Mouse (Mus musculus) heart, postnatal 0 days (tissue): ENCODE measurements around the gene Ctsw. TPM values are rescaled to one million over a fixed set of nuclear protein-coding genes. Genes with fewer than 3 reads are reported as not detected.
A peak's percentile ranks its signal among the peaks of the same experiment; 100 is the strongest.

Source experiments
- ATAC-seq: fragments of 200-750 bp; cut with Nextera tagmentation; 2 replicates; pipeline ENCODE4 v1.8.0; 2017; ENCODE audit warnings: low read depth, moderate number of reproducible peaks, moderate library complexity; ENCODE audit not compliant: insufficient read depth
- DNase-seq: peaks from one replicate; pipeline ENCODE4 v3.0.0-alpha.2; 2016; ENCODE audit warnings: low spot score
- H3K27ac ChIP-seq: fragments of 300-500 bp; sonication (generic); 2 replicates; pipeline ENCODE4 v1.5.1; 2014; ENCODE audit warnings: low read depth, mild to moderate bottlenecking
- H3K27me3 ChIP-seq: fragments of 300-500 bp; sonication (generic); 2 replicates; pipeline ENCODE4 v1.6.1; 2014; ENCODE audit warnings: low read length, mixed read lengths; ENCODE audit not compliant: control insufficient read depth, insufficient read depth
- H3K36me3 ChIP-seq: fragments of 300-500 bp; sonication (generic); replicated peaks from 2 replicates; pipeline ENCODE4 v1.6.1; 2014; ENCODE audit warnings: low read length, mixed read lengths; ENCODE audit not compliant: control insufficient read depth, insufficient read depth
- H3K4me1 ChIP-seq: fragments of 300-500 bp; sonication (generic); 2 replicates; pipeline ENCODE4 v1.6.1; 2014; ENCODE audit warnings: antibody characterized with exemption; ENCODE audit not compliant: control insufficient read depth, insufficient read depth
- H3K4me2 ChIP-seq: fragments of 300-500 bp; sonication (generic); 2 replicates; pipeline ENCODE4 v1.6.1; 2014; ENCODE audit warnings: low read depth, mild to moderate bottlenecking, low read length, moderate library complexity
- H3K4me3 ChIP-seq: fragments of 300-500 bp; sonication (generic); 2 replicates; pipeline ENCODE4 v1.5.1; 2014; ENCODE audit warnings: low read depth, low read length
- H3K9ac ChIP-seq: fragments of 300-500 bp; sonication (generic); replicated peaks from 2 replicates; pipeline ENCODE4 v1.6.1; 2014; ENCODE audit warnings: low read depth, low read length, mixed read lengths
- H3K9me3 ChIP-seq: fragments of 300-500 bp; sonication (generic); replicated peaks from 2 replicates; pipeline ENCODE4 v1.6.1; 2016; ENCODE audit warnings: low read length; ENCODE audit not compliant: control insufficient read depth
- CTCF ChIP-seq: IDR thresholded peaks from 2 replicates; pipeline ENCODE4 v1.5.1; 2016; ENCODE audit warnings: antibody characterized with exemption, control low read depth, low read depth
- EP300 ChIP-seq: IDR thresholded peaks from 2 replicates; pipeline ENCODE4 v1.6.1; 2016; ENCODE audit warnings: antibody characterized with exemption, low read depth
- WGBS: fragments of 180-500 bp; shearing (Covaris S2); extraction: QIAGEN DNeasy Blood & Tissue Kit; methylation state at CpG from one replicate; pipeline ENCODE4 v1.1.7; 2014; 5-methylcytosine and 5-hydroxymethylcytosine counted together
- polyA plus RNA-seq: library from polyadenylated mRNA; unstranded; fragments of >200 nt; fragmentation: Nextera tagmentation; extraction: Ambion mirVana; gene quantifications from 2 replicates; pipeline ENCODE4 v1.2.1, GENCODE M21; 2015
- total RNA-seq: library from RNA; depleted of rRNA; stranded (reverse); fragments of >200 nt; gene quantifications from 2 replicates; pipeline ENCODE4 v1.2.3, GENCODE M21; 2014; ENCODE audit warnings: low replicate concordance

Ctsw gene
- total and polyA plus RNA-seq, 2 experiments from 2014 or later = 0.42 TPM; not detected in 1

- Histone ChIP-seq H3K9me3 (no peaks in the 10 kb centered on the region), H3K4me1 (peaks cover 9% of the 10 kb centered on the region), H3K4me3 (peak overlapping the region; percentile 37), H3K9ac (peak overlapping the region; percentile 52), H3K27me3 (no peaks in the 10 kb centered on the region), H3K36me3 (no peaks in the 10 kb centered on the region), H3K27ac (peak overlapping the region; percentile 69), H3K4me2 (peak overlapping the region; percentile 73)
- 4% methylated on average over 16 of the region's 16 CpGs for WGBS
- ATAC-seq (peak; percentile 74), DNase-seq (peak; percentile 85)
- TF ChIP-seq EP300 = no peak
- TF ChIP-seq CTCF = peak; percentile 60
These were observed 35.1 kb downstream of the Ctsw start for GRCm38 (mm10) chr19:5432992-5433852.

- TF ChIP-seq CTCF (no peak), EP300 (no peak)
- no peak overlapping the region for H3K4me3 ChIP-seq
- H3K9me3 ChIP-seq = no peaks in the 10 kb centered on the region
- H3K4me2 ChIP-seq = no peak overlapping the region
- ATAC-seq = no peak
- peaks cover 4% of the 10 kb centered on the region; the same call in 1 of the 2 replicates for H3K36me3 ChIP-seq
- no peak overlapping the region for H3K9ac ChIP-seq
- no peak overlapping the region for H3K27ac ChIP-seq
- peaks cover 9% of the 10 kb centered on the region for H3K4me1 ChIP-seq
- WGBS = 76% methylated on average over 4 of the region's 4 CpGs
- no peaks in the 10 kb centered on the region for H3K27me3 ChIP-seq
- no peak for DNase-seq
These were observed 36.3 kb downstream of the Ctsw start for GRCm38 (mm10) chr19:5431911-5432464.

- TF ChIP-seq EP300 (no peak), CTCF (no peak)
- ATAC-seq = no peak
- Histone ChIP-seq H3K27me3 (no peaks in the 10 kb centered on the region), H3K4me1 (peaks cover 16% of the 10 kb centered on the region), H3K9me3 (no peaks in the 10 kb centered on the region), H3K36me3 (peaks cover 14% of the 10 kb centered on the region), H3K27ac (no peak overlapping the region), H3K9ac (no peak overlapping the region), H3K4me2 (no peak overlapping the region), H3K4me3 (no peak overlapping the region)
- no peak for DNase-seq
- WGBS = 69% methylated on average over 1 of the region's 1 CpGs
These were observed 37.9 kb downstream of the Ctsw start for GRCm38 (mm10) chr19:5430408-5430807.

GRCm38 (mm10) chr19:5429806-5430205 is 38.5 kb downstream of the Ctsw start:
- Histone ChIP-seq H3K4me2 (no peak overlapping the region), H3K9me3 (no peaks in the 10 kb centered on the region), H3K36me3 (peaks cover 14% of the 10 kb centered on the region), H3K27me3 (no peaks in the 10 kb centered on the region), H3K27ac (no peak overlapping the region), H3K4me3 (no peak overlapping the region), H3K9ac (no peak overlapping the region), H3K4me1 (peaks cover 16% of the 10 kb centered on the region)
- ATAC-seq (no peak), DNase-seq (no peak)
- WGBS = 29% methylated on average over 8 of the region's 8 CpGs
- TF ChIP-seq CTCF (no peak), EP300 (no peak)

- Histone ChIP-seq H3K27ac (no peak overlapping the region), H3K27me3 (no peaks in the 10 kb centered on the region), H3K4me1 (peaks cover 16% of the 10 kb centered on the region), H3K9me3 (no peaks in the 10 kb centered on the region), H3K4me2 (no peak overlapping the region), H3K4me3 (no peak overlapping the region), H3K9ac (no peak overlapping the region), H3K36me3 (peaks cover 14% of the 10 kb centered on the region)
- 78% methylated on average over 4 of the region's 4 CpGs for WGBS
- TF ChIP-seq EP300 = no peak
- no peak for TF ChIP-seq CTCF
- ATAC-seq (no peak), DNase-seq (no peak)
These were observed 39.1 kb downstream of the Ctsw start for GRCm38 (mm10) chr19:5429219-5429618.
